Mouse (Mus musculus) mature B cell (primary cell): Measurements from ENCODE around the gene Phactr1.
"Not testable (repeated sequence)": the region's sequence is repeated elsewhere in the genome, so short reads cannot be mapped to it uniquely, and the experiment has no call there.

Experiments
- in situ Hi-C: fragments of 300-500 bp; cut with MboI; formaldehyde crosslinking; loops from 2 replicates; pipeline ENCODE4 v1.14.3; 2019

The Phactr1 gene

GRCm38 (mm10) chr13:42929529-42930235, 249.3 kb downstream of the Phactr1 start:
- in situ Hi-C loops: no loop called here

GRCm38 (mm10) chr13:42932046-42932445, 251.6 kb downstream of the Phactr1 start:
- in situ Hi-C loops: no loop called here

GRCm38 (mm10) chr13:42934538-42935126, 254.2 kb downstream of the Phactr1 start:
- in situ Hi-C loops: no loop called here

GRCm38 (mm10) chr13:42937871-42938270, 257.4 kb downstream of the Phactr1 start:
- in situ Hi-C loops: no loop called here

- in situ Hi-C loops: no loop called here
These were observed 257.9 kb downstream of the Phactr1 start for GRCm38 (mm10) chr13:42938346-42938745.

GRCm38 (mm10) chr13:42940271-42940670, 259.8 kb downstream of the Phactr1 start:
- in situ Hi-C loops: no loop called here

- in situ Hi-C loops: no loop called here
These were observed 263.7 kb downstream of the Phactr1 start for GRCm38 (mm10) chr13:42944106-42944505.

- in situ Hi-C loops: not testable (repeated sequence)
These were observed 264.8 kb downstream of the Phactr1 start for GRCm38 (mm10) chr13:42945201-42945600.

- in situ Hi-C loops: no loop called here
These were observed 268.4 kb downstream of the Phactr1 start for GRCm38 (mm10) chr13:42948717-42949265.

GRCm38 (mm10) chr13:42949336-42949735, 268.9 kb downstream of the Phactr1 start:
- in situ Hi-C loops: no loop called here

GRCm38 (mm10) chr13:42950056-42950455, 269.6 kb downstream of the Phactr1 start:
- in situ Hi-C loops: no loop called here

GRCm38 (mm10) chr13:42952037-42952721, 271.8 kb downstream of the Phactr1 start:
- in situ Hi-C loops: no loop called here

- in situ Hi-C loops: no loop called here
These were observed 272.6 kb downstream of the Phactr1 start for GRCm38 (mm10) chr13:42953071-42953470.

GRCm38 (mm10) chr13:42954116-42954515, 273.7 kb downstream of the Phactr1 start:
- in situ Hi-C loops: no loop called here

- in situ Hi-C loops: no loop called here
These were observed 275.9 kb downstream of the Phactr1 start for GRCm38 (mm10) chr13:42956327-42956726.

- in situ Hi-C loops: no loop called here
These were observed 277.4 kb downstream of the Phactr1 start for GRCm38 (mm10) chr13:42957856-42958255.

GRCm38 (mm10) chr13:42958867-42959266, 278.4 kb downstream of the Phactr1 start:
- in situ Hi-C loops: no loop called here

GRCm38 (mm10) chr13:42961561-42961960, 281.1 kb downstream of the Phactr1 start:
- in situ Hi-C loops: no loop called here

- in situ Hi-C loops: no loop called here
These were observed 288.1 kb downstream of the Phactr1 start for GRCm38 (mm10) chr13:42968537-42968936.

GRCm38 (mm10) chr13:42973561-42973960, 293.1 kb downstream of the Phactr1 start:
- in situ Hi-C loops: no loop called here

GRCm38 (mm10) chr13:42973961-42974360, 293.5 kb downstream of the Phactr1 start:
- in situ Hi-C loops: no loop called here

GRCm38 (mm10) chr13:42974506-42974905, 294.1 kb downstream of the Phactr1 start:
- in situ Hi-C loops: no loop called here

GRCm38 (mm10) chr13:42976144-42976543, 295.7 kb downstream of the Phactr1 start:
- in situ Hi-C loops: no loop called here
